Mouse (Mus musculus): ENCODE measurements around the gene Ifna1.

Gene Ifna1

DNA sequence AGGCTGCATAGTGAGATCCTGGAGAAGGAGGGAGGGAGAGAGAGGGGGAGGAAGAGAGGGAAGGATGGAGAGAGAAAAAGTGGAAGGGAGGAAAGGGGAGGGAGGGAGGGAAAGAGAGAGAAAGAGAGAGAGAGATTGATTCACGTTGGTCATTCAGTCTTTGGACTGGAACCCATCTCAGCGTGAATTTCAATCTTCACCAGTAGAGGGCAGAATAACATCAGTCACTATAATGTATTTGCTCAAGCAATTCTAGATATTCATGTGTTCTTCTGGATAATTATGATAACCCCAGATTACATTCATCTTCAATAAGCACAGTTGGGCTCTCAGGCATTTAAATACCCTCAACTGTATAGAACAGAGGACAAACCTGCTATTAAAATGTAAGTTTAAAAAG lies 22.8 kb downstream of the Ifna1 start:
- peak; percentile 33 for DNase-seq (ENCODE audit: low spot score)

DNA sequence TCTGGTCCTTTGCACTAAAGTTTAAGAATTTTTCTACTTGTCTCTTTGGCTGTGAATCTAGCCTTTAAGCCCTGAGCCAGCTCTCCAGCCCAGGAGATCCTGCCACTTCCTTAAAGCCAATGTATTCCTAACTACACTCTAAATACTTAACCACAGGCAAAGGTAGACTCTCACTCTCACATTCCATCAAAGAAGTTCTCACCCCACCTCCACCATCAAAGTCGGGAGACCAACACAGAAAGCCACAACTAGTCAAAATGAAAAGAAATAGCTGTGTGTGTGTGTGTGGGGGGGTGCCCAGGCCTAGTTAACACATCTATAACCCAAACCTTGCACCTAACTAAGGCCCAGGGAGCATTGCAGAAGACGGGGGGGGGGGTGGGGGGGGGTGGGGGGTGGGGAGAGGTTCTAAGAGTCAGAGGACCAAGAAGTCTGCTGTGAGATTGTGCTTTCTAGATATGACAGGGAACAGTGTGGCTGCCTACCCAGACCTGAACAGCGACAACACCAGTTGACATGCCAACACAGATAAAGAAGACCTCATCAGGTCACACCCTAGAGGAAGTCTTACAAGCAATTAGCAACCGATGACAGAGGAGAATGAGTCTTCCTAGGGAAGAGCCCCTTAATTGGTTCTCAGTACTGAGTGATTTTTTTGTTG lies 25.7 kb downstream of the Ifna1 start:
- DNase-seq (ENCODE audit: low spot score) = no peak

DNA sequence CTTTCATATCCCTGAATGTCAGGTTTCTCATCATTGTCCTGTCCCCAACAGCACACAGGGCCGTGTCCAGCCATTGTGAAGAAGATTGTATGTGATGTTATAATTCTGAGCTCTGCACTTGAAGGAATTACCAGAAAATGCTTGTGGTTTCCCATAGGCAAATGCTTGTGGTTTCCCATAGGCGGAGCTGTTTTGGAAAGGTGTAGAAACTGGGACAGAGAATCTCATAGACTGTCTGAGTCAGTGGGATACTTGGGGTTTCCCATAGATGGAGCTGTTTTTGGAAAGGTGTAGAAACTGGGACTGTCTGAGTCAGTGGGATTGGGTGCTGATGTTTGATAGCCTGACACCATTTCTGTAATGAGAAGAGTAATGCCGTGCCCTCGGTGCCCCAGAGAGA lies 26.6 kb downstream of the Ifna1 start:
- DNase-seq (ENCODE audit: low spot score) = no peak

GRCm38 (mm10) chr4:88878246-88878645 lies 28.4 kb downstream of the Ifna1 start:
- DNase-seq (ENCODE audit: low spot score) = peak; percentile 30

DNA sequence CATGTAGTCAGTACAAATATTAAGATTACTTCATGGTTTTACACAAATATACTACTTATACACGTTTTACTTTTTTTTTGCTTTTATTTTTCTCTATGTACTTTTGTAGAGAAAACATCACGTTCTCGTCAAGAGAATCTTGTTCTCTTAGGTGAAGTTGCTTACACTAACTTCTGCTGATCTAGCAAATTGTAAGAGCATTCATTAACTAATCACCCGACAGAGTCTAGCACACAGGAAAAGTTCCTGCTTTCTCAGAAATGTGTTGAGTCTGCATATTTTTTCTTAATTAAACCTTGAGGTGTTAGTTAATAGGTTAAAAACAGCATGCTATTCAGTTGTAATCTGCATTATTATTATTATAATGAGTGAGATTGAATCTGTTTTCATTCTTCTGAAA lies 28.9 kb downstream of the Ifna1 start:
- no peak for DNase-seq (ENCODE audit: low spot score)

DNA sequence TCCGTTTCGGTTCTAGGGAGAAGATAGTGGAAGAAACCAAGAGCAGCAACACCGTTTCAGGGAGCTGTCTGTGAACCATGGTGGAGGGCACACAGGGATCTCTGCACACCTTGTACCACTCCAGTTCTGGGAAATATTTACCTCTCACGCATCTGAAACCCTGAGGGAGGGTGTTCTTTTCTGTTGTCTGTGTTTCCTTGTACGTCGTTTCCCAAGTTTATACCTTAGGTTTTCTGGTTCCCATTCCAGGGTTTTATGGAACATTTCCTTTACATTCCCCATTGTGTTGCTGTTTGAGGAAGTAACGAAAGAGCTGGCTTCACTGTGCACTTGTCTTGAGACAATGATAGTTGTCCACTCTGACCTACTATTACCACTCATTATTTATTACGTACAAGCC lies 30.2 kb downstream of the Ifna1 start, which contains the start of gene Ifne:
Gene Ifne (minus strand): TSS at position 101 of the 400 bp plus-strand sequence.
- DNase-seq (ENCODE audit: low spot score) = no peak

GRCm38 (mm10) chr4:88888236-88888635 lies 38.3 kb downstream of the Ifna1 start:
- no peak for DNase-seq (ENCODE audit: low spot score)

DNA sequence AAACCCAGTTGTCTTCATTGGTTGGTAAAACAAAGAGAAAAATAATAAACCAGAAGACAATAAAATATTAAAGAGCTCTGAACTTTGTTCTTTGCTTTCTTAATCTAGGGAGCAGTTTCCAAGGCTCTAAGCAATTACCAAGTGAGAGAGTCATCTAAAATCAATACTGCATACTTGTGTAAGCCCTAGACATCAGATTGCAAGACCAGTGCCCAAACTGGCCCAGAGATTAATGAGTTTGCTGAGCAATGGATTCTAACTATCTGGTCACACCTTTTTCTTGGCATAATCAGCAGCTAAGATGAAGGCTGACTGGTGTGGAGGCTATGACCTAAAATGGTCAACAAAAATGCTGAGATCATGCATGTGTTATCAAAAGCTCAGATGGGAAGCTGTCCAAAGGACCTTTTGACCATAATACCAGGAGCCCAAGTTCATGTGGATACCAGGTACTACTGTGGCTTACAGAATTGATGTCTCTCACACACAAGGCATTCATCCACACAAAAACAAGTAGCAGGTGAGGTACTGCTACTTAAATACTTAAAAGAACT lies 43.4 kb downstream of the Ifna1 start:
- no peak for DNase-seq (ENCODE audit: low spot score)
